Mouse (Mus musculus) forebrain, embryonic 12.5 days (tissue): ENCODE measurements around the gene Tmem63a. TPM values are rescaled to one million over a fixed set of nuclear protein-coding genes. Genes with fewer than 3 reads are reported as not detected.
A peak's percentile ranks its signal among the peaks of the same experiment; 100 is the strongest.
"Not testable (repeated sequence)": the region's sequence is repeated elsewhere in the genome, so short reads cannot be mapped to it uniquely, and the experiment has no call there.

ENCODE experiments used
- ATAC-seq: fragments of 200-750 bp; cut with Nextera tagmentation; 2 replicates; pipeline ENCODE4 v1.8.0; 2017; ENCODE audit warnings: moderate TSS enrichment; ENCODE audit not compliant: low FRiP score
- H3K27ac ChIP-seq: fragments of 300-500 bp; sonication (generic); 2 replicates; pipeline ENCODE4 v1.5.1; 2016; ENCODE audit warnings: mild to moderate bottlenecking
- H3K27me3 ChIP-seq: fragments of 300-500 bp; sonication (generic); 2 replicates; pipeline ENCODE4 v1.6.1; 2016; ENCODE audit warnings: mild to moderate bottlenecking
- H3K36me3 ChIP-seq: fragments of 300-500 bp; sonication (generic); replicated peaks from 2 replicates; pipeline ENCODE4 v1.6.1; 2016; ENCODE audit warnings: mild to moderate bottlenecking
- H3K4me1 ChIP-seq: fragments of 300-500 bp; sonication (generic); 2 replicates; pipeline ENCODE4 v1.6.1; 2016
- H3K4me2 ChIP-seq: fragments of 300-500 bp; sonication (generic); 2 replicates; pipeline ENCODE4 v1.6.1; 2016; ENCODE audit warnings: mild to moderate bottlenecking, moderate library complexity
- H3K4me3 ChIP-seq: fragments of 300-500 bp; sonication (generic); replicated peaks from 2 replicates; pipeline ENCODE4 v1.5.1; 2016; ENCODE audit warnings: mild to moderate bottlenecking
- H3K9ac ChIP-seq: fragments of 300-500 bp; sonication (generic); 2 replicates; pipeline ENCODE4 v1.6.1; 2016; ENCODE audit warnings: mild to moderate bottlenecking
- H3K9me3 ChIP-seq: fragments of 300-500 bp; sonication (generic); 2 replicates; pipeline ENCODE4 v1.6.1; 2016
- WGBS: fragments of 180-500 bp; shearing (Covaris S2); methylation state at CpG from one replicate; pipeline ENCODE4 v1.1.7; 2016; 5-methylcytosine and 5-hydroxymethylcytosine counted together
- polyA plus RNA-seq: library from polyadenylated mRNA; unstranded; fragments of >200 nt; fragmentation: Nextera tagmentation; extraction: Ambion mirVana; gene quantifications from 2 replicates; pipeline ENCODE4 v1.2.1, GENCODE M21; 2016

Tmem63a gene
- polyA plus RNA-seq, 1 experiment from 2014 or later, result 2.4 TPM

DNA sequence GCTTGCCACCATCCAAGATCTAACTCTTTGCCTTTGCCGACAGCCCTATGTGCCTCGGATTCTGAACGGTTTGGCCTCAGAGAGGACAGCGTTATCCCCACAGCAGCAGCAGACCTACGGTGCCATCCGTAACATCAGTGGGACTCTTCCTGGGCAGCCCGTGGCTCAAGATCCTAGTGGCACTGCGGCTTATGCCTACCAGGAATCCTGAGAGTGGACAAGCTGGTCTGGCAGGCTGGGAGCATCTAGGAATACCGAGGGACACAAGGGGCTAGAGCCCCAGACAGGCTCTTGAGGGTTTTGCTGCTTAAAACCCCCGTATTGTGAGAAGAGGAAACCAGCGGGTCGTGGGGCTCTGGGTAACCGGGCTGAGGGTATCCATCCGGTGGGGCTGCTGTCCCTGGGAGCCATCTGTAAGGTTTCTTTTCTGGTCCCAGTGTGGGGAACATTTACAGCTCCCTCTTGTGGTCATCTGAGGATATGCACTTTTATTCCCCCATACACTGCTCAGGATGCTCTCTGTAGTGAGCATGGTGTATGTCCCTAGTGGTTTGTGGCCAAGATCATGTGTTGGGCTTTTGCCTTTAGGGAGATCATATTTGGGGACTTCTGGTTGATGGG is 32.1 kb downstream of the Tmem63a start:
- Histone ChIP-seq H3K27me3 (no peaks in the 10 kb centered on the region), H3K4me1 (no peaks in the 10 kb centered on the region), H3K4me2 (no peak overlapping the region), H3K9me3 (no peaks in the 10 kb centered on the region), H3K4me3 (no peak overlapping the region), H3K9ac (no peak overlapping the region), H3K27ac (no peak overlapping the region), H3K36me3 (no peaks in the 10 kb centered on the region)
- peak; percentile 65 for ATAC-seq
- 62% methylated on average over 14 of the region's 14 CpGs for WGBS

- H3K27me3 ChIP-seq, result no peaks in the 10 kb centered on the region
- H3K4me1 ChIP-seq, result no peaks in the 10 kb centered on the region
- no peak overlapping the region for H3K9ac ChIP-seq
- H3K4me3 ChIP-seq, result no peak overlapping the region
- WGBS, result 61% methylated on average over 4 of the region's 4 CpGs
- ATAC-seq, result no peak
- H3K27ac ChIP-seq, result no peak overlapping the region
- no peak overlapping the region for H3K4me2 ChIP-seq
- H3K36me3 ChIP-seq, result no peaks in the 10 kb centered on the region
- no peaks in the 10 kb centered on the region for H3K9me3 ChIP-seq
Measured at GRCm38 (mm10) chr1:180976110-180976679, 34.1 kb downstream of the Tmem63a start.

DNA sequence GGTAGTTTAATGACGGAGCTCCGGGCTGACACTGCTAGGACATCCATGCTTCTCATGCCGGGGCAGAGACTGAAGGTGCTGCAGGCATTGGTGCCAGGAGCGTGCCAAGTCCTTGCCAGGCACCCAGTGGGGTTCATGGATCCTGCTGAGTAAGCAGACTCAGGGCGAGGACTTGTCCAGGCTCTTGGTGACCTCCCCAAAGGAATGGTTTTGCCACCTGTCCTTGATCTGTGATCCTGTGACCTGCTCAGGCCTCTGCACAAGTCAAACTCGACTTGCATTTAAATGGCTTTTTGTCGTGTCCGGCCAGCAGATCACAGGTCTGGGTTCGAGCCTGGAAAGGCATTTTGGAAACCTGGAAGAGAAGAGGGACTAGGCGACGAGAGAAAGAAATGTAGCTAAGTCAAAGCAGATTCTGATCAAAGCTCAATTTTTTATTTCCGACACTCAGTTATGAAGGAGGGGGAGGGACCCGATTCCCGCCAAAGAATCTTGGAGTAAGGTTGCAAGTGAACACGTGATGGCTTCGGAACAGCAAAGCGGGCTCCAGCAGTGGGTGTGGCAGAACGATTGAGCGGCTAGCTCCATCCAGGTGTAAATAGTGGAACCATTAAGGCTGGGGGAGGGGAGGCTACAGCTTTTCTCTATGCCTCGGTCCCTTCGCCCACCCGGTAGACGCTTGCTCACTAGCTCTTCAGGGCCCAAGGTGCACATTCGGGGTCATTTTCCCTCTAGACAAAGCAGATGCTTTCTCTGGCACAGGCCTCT is 37.5 kb downstream of the Tmem63a start:
- no peak overlapping the region for H3K4me2 ChIP-seq
- ATAC-seq, result no peak
- H3K27me3 ChIP-seq, result no peaks in the 10 kb centered on the region
- WGBS, result 86% methylated on average over 24 of the region's 24 CpGs
- H3K36me3 ChIP-seq, result no peaks in the 10 kb centered on the region
- H3K9ac ChIP-seq, result no peak overlapping the region
- no peak overlapping the region for H3K4me3 ChIP-seq
- H3K9me3 ChIP-seq, result no peaks in the 10 kb centered on the region
- no peak overlapping the region for H3K27ac ChIP-seq
- H3K4me1 ChIP-seq, result no peaks in the 10 kb centered on the region

DNA sequence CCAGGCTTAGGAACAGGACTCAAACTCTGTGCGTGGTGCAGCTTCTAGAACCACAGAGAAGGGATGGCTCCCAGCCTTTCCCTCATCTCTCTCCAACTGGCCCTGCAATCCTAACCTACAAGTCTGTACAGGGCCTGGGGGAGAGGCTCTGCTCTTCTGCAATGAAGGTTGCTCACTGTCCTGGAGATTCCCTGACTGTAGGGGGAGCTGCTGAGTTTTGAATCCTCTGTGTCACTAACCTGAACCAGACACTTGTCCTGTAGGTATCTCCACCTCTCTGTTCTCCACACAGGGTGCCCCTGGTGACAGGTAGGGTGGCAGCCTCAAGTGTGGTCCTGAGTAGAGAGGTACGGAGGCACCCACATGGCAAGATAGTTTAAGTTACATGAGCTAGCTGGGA is 38.3 kb downstream of the Tmem63a start:
- WGBS, result 72% methylated on average over 2 of the region's 2 CpGs
- Histone ChIP-seq H3K27ac (no peak overlapping the region), H3K4me1 (no peaks in the 10 kb centered on the region), H3K27me3 (no peaks in the 10 kb centered on the region), H3K4me2 (no peak overlapping the region), H3K9me3 (no peaks in the 10 kb centered on the region), H3K36me3 (no peaks in the 10 kb centered on the region), H3K4me3 (no peak overlapping the region), H3K9ac (no peak overlapping the region)
- ATAC-seq, result no peak

DNA sequence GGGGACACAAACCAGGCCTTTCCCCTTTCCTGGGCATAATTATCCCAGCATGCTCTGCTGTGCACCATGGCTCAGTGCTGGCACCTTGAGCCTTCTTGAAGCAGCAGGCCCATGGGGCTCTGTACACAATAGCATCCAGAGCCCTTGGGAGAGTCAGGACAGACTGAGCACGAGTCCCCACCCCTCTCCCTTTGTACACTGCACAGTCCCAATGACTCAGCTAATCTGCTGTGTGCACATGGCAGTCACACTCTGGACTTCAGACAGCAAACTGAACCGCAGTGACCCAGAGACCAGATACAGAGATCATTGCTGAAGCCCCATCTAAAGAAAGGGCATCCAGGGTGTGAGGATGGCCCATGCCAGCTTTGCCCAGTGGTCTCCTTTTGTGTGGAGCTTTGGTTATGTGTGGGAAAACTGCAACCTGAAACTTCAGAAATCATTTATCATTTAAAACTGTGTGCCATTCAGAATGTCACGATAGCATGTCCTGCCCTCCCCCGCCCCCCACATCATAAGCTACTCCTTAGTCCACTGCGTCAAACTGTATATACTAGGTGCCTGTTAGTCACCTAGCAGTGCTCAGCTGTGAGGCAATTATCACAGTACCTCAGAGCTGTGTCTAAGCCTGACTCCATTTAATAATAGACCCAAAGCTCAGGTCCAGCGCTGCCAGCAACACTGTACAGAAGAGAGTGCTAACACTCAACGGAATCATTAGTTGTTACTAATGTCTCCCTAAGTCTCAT is 39.3 kb downstream of the Tmem63a start:
- not testable (repeated sequence) for H3K36me3 ChIP-seq, H3K27ac ChIP-seq, H3K4me3 ChIP-seq, ATAC-seq, H3K9ac ChIP-seq, H3K27me3 ChIP-seq, H3K4me2 ChIP-seq, H3K4me1 ChIP-seq, H3K9me3 ChIP-seq
- 79% methylated on average over 7 of the region's 7 CpGs for WGBS

DNA sequence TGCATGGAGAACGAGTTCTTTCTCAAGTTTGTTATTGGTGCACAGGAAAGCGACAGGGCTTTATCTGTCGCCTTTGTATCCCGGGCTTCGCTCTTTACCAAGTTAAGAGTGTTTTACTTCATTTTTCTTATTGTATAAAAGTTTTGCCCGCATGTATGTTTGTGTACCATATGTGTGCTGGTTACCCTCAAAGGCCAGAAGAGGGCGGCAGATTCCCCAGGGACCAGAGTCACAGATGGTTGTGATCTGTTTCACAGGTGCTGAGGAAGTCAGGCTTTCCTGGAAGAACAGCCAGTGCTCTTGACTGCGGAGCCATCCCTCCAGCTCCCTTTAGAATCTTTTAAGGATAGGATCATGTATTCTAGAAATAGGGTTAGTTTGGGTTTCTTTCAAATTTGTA is 44.6 kb downstream of the Tmem63a start:
- Histone ChIP-seq H3K27me3 (0 out of 2 replicates have a peak, but pooled peaks cover 3% of the 10 kb centered on the region), H3K9ac (no peak overlapping the region), H3K4me3 (no peak overlapping the region), H3K9me3 (no peaks in the 10 kb centered on the region), H3K4me2 (no peak overlapping the region), H3K27ac (no peak overlapping the region), H3K4me1 (no peaks in the 10 kb centered on the region), H3K36me3 (no peaks in the 10 kb centered on the region)
- ATAC-seq, result no peak
- 90% methylated on average over 8 of the region's 8 CpGs for WGBS

DNA sequence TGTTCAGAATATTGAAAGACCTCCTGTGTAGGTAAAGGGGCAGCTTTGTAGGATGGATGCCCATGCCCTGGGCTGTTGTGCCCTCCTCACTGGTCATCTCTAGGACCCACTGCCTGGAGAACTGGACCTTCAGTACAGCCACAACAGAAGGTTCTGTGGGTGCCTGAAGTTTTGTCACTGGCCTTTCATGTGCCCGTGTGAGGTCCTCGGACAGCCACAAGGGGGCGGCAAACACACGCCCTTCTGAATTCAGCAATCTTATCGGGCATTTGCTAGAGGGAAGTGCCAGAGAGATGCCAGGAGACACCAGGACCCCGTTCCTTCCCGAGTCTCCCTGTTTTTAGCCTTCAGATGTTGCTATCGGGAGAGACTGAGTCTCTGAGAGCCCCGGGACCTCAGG is 45.6 kb downstream of the Tmem63a start:
- no peak overlapping the region for H3K4me3 ChIP-seq
- 4% methylated on average over 9 of the region's 9 CpGs for WGBS
- no peaks in the 10 kb centered on the region for H3K4me1 ChIP-seq
- no peaks in the 10 kb centered on the region for H3K9me3 ChIP-seq
- H3K36me3 ChIP-seq, result no peaks in the 10 kb centered on the region
- no peak overlapping the region for H3K4me2 ChIP-seq
- 0 out of 2 replicates have a peak, but pooled peaks cover 3% of the 10 kb centered on the region for H3K27me3 ChIP-seq
- ATAC-seq, result no peak
- H3K9ac ChIP-seq, result no peak overlapping the region
- no peak overlapping the region for H3K27ac ChIP-seq

GRCm38 (mm10) chr1:180990671-180991070 is 48.5 kb downstream of the Tmem63a start:
- 0 out of 2 replicates have a peak, but pooled peaks cover 3% of the 10 kb centered on the region for H3K27me3 ChIP-seq
- H3K4me3 ChIP-seq, result no peak overlapping the region
- H3K36me3 ChIP-seq, result no peaks in the 10 kb centered on the region
- no peak overlapping the region for H3K9ac ChIP-seq
- no peaks in the 10 kb centered on the region for H3K9me3 ChIP-seq
- no peaks in the 10 kb centered on the region for H3K4me1 ChIP-seq
- no peak overlapping the region for H3K4me2 ChIP-seq
- H3K27ac ChIP-seq, result no peak overlapping the region
- 71% methylated on average over 3 of the region's 3 CpGs for WGBS
- ATAC-seq, result no peak

- Histone ChIP-seq H3K4me2 (no peak overlapping the region), H3K27ac (no peak overlapping the region), H3K4me1 (no peaks in the 10 kb centered on the region), H3K27me3 (0 out of 2 replicates have a peak, but pooled peaks cover 7% of the 10 kb centered on the region), H3K9ac (no peak overlapping the region), H3K4me3 (no peak overlapping the region), H3K9me3 (no peaks in the 10 kb centered on the region), H3K36me3 (no peaks in the 10 kb centered on the region)
- 60% methylated on average over 3 of the region's 3 CpGs for WGBS
- no peak for ATAC-seq
Measured at GRCm38 (mm10) chr1:180992142-180992541, 50.0 kb downstream of the Tmem63a start.

- ATAC-seq, result no peak
- H3K4me2 ChIP-seq, result no peak overlapping the region
- H3K9ac ChIP-seq, result no peak overlapping the region
- H3K36me3 ChIP-seq, result no peaks in the 10 kb centered on the region
- no peaks in the 10 kb centered on the region for H3K4me1 ChIP-seq
- 0 out of 2 replicates have a peak, but pooled peaks cover 4% of the 10 kb centered on the region for H3K27me3 ChIP-seq
- H3K9me3 ChIP-seq, result no peaks in the 10 kb centered on the region
- no peak overlapping the region for H3K27ac ChIP-seq
- no peak overlapping the region for H3K4me3 ChIP-seq
- WGBS, result 59% methylated on average over 10 of the region's 10 CpGs
Measured at GRCm38 (mm10) chr1:181000501-181001092, 58.5 kb downstream of the Tmem63a start.

- ATAC-seq, result no peak
- 89% methylated on average over 3 of the region's 3 CpGs for WGBS
Measured at GRCm38 (mm10) chr1:181001217-181001616, 59.1 kb downstream of the Tmem63a start.

DNA sequence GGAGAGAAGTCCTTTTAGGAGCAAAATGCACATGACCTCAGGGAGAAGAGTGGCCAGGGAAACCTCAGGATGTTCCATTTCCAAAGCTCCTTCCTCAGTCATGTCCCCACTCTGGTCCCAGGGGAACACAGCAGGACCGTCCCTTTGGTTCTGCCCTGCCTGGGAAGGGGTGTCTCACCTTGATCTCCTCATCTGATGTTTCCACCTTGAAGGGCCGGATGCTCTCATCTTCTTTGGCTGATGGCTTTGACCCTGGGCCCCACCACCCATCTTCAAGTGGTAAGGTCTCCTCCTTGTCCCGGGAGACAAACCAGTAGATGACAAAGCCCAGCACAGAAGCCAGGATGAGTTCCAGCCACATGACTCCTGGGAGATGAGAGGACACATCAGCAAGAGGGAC is 59.5 kb downstream of the Tmem63a start:
- Histone ChIP-seq H3K4me1 (no peaks in the 10 kb centered on the region), H3K27me3 (0 out of 2 replicates have a peak, but pooled peaks cover under 1% of the 10 kb centered on the region), H3K27ac (no peak overlapping the region), H3K36me3 (no peaks in the 10 kb centered on the region), H3K4me2 (no peak overlapping the region), H3K9me3 (no peaks in the 10 kb centered on the region), H3K4me3 (no peak overlapping the region), H3K9ac (no peak overlapping the region)
- 82% methylated on average over 3 of the region's 3 CpGs for WGBS
- no peak for ATAC-seq

More at GRCm38 (mm10) chr1:181001217-181001616, 59.1 kb downstream of the Tmem63a start:
- Histone ChIP-seq H3K36me3 (no peaks in the 10 kb centered on the region), H3K9me3 (no peaks in the 10 kb centered on the region), H3K27me3 (no peaks in the 10 kb centered on the region), H3K4me3 (no peak overlapping the region), H3K4me2 (no peak overlapping the region), H3K9ac (no peak overlapping the region), H3K4me1 (no peaks in the 10 kb centered on the region), H3K27ac (no peak overlapping the region)
